Mouse (Mus musculus) liver, embryonic 14.5 days (tissue): ENCODE results near the gene Spire2. TPM values are rescaled to one million over a fixed set of nuclear protein-coding genes. Genes with fewer than 3 reads are reported as not detected.

Experiments used
- ATAC-seq: fragments of 200-750 bp; cut with Nextera tagmentation; 2 replicates; pipeline ENCODE4 v1.8.0; 2017; ENCODE audit warnings: moderate number of reproducible peaks, mild to moderate bottlenecking, moderate library complexity; ENCODE audit not compliant: insufficient read depth
- DNase-seq, 3 experiments: peaks; one replicate each; pipeline ENCODE4 v3.0.0-alpha.2; 2012 to 2013; ENCODE audit warnings: low read depth in 3 of 3, low spot score in 3 of 3
- H3K27ac ChIP-seq: fragments of 300-500 bp; sonication (generic); 2 replicates; pipeline ENCODE4 v1.5.1; 2014; ENCODE audit warnings: moderate library complexity, mild to moderate bottlenecking, control low read depth, inconsistent platforms
- H3K27me3 ChIP-seq: fragments of 300-500 bp; sonication (generic); 2 replicates; pipeline ENCODE4 v1.6.1; 2014; ENCODE audit warnings: mild to moderate bottlenecking, low read length, moderate library complexity; ENCODE audit not compliant: control insufficient read depth, insufficient read depth
- H3K36me3 ChIP-seq: fragments of 300-500 bp; sonication (generic); replicated peaks from 2 replicates; pipeline ENCODE4 v1.6.1; 2014; ENCODE audit warnings: low read depth; ENCODE audit not compliant: control insufficient read depth, insufficient read depth
- H3K4me1 ChIP-seq, 2 experiments: fragments of 200-500 bp in 1 of 2; fragments of 300-500 bp in 1 of 2; sonication (generic) in 1 of 2; replicated peaks; 2 replicates each; pipeline ENCODE4 v1.6.1; 2012 to 2014; ENCODE audit warnings: antibody characterized with exemption in 1 of 2, inconsistent platforms in 1 of 2, low read length in 1 of 2; ENCODE audit not compliant: control insufficient read depth in 2 of 2, insufficient read depth in 2 of 2
- H3K4me2 ChIP-seq: fragments of 300-500 bp; sonication (generic); 2 replicates; pipeline ENCODE4 v1.6.1; 2014; ENCODE audit warnings: low read depth, mild to moderate bottlenecking, control low read depth, moderate library complexity
- H3K4me3 ChIP-seq, 2 experiments: fragments of 200-500 bp in 1 of 2; fragments of 300-500 bp in 1 of 2; sonication (generic) in 1 of 2; 2 replicates each; pipeline ENCODE4 v1.5.1; 2012 to 2014; ENCODE audit warnings: low read depth in 2 of 2, low read length in 2 of 2, mild to moderate bottlenecking in 2 of 2, control low read depth in 1 of 2, inconsistent platforms in 1 of 2, moderate library complexity in 1 of 2; ENCODE audit not compliant: insufficient read depth in 1 of 2
- H3K9ac ChIP-seq: fragments of 300-500 bp; sonication (generic); replicated peaks from 2 replicates; pipeline ENCODE4 v1.6.1; 2014; ENCODE audit warnings: mild to moderate bottlenecking, control low read depth, moderate library complexity
- H3K9me3 ChIP-seq: fragments of 300-500 bp; sonication (generic); 2 replicates; pipeline ENCODE4 v1.6.1; 2016; ENCODE audit warnings: low read length, mixed read lengths; ENCODE audit not compliant: control insufficient read depth
- CTCF ChIP-seq: IDR thresholded peaks from 2 replicates; pipeline ENCODE4 v1.5.1; 2016; ENCODE audit warnings: antibody characterized with exemption, low read depth, control low read depth
- EP300 ChIP-seq: IDR thresholded peaks from 2 replicates; pipeline ENCODE4 v1.6.1; 2016; ENCODE audit warnings: antibody characterized with exemption, low read depth
- WGBS: fragments of 180-500 bp; shearing (Covaris S2); extraction: QIAGEN DNeasy Blood & Tissue Kit; methylation state at CpG from one replicate; pipeline ENCODE4 v1.1.7; 2014; ENCODE audit not compliant: insufficient replicate concordance; 5-methylcytosine and 5-hydroxymethylcytosine counted together
- polyA plus RNA-seq, 2 experiments: library from polyadenylated mRNA; depleted of rRNA in 1 of 2; stranded (reverse) in 1 of 2; unstranded in 1 of 2; fragments of >200 nt; fragmentation: Nextera tagmentation in 1 of 2; extraction: Ambion mirVana in 1 of 2; gene quantifications; 2 replicates each; pipeline versions ENCODE4 v1.2.1 to v1.2.3; 2012 to 2014

The Spire2 gene
- polyA plus RNA-seq, 2 experiments = 2.2 to 3.0 TPM

DNA sequence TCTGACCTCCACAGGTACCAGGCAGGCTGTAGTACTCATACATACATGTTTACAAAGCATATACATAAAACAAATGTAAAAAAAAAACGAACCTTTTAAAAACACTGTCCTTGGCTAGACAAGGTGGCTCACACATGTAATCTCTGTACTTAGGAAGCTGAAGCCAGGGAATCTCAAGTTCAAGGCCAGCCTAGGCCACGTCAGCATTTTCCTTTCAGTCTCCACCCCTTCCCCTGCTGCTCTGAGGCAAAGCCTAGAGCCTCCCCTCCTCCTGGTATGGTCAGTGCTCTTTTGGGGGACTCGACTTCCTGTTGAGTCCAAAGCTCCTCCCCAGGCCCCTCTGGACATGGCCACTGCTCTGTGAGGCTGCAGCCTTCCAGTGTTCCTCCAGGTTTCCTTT lies 54.5 kb downstream of the Spire2 start:
- Histone ChIP-seq H3K9ac (no peak overlapping the region), H3K4me1 (no peaks in the 10 kb centered on the region), H3K4me2 (no peak overlapping the region), H3K27ac (no peak overlapping the region), H3K27me3 (no peaks in the 10 kb centered on the region), H3K36me3 (peaks cover 42% of the 10 kb centered on the region), H3K9me3 (no peaks in the 10 kb centered on the region), H3K4me3 (no peak overlapping the region)
- DNase-seq = no peak
- no peak for TF ChIP-seq EP300
- TF ChIP-seq CTCF = no peak
- WGBS = 56% methylated on average over 3 of the region's 3 CpGs
- no peak for ATAC-seq

DNA sequence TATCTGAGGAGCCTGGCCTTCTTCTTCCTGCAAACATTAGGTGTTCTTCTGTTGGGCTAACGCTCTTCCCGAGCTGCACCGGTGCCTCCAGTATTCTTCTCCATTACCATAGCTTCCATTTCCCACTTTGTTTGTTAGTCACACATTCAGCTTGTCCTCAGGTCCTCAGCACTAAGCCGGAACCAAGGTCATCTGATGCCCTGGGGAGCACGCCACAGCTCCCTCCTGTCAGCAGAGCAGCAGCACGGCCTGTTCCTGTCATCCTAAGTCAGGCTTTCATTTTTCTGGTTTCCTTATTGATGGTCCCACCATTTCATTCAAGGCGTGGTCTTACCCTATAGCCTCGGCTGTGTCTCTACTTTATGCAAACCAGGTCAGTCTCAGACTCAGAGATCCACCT lies 55.3 kb downstream of the Spire2 start:
- Histone ChIP-seq H3K4me2 (no peak overlapping the region), H3K27ac (no peak overlapping the region), H3K36me3 (peaks cover 41% of the 10 kb centered on the region), H3K4me1 (no peaks in the 10 kb centered on the region), H3K27me3 (no peaks in the 10 kb centered on the region), H3K9ac (no peak overlapping the region), H3K4me3 (no peak overlapping the region), H3K9me3 (no peaks in the 10 kb centered on the region)
- WGBS = 78% methylated on average over 8 of the region's 8 CpGs
- TF ChIP-seq EP300 (no peak), CTCF (no peak)
- ATAC-seq (no peak), DNase-seq (no peak)

DNA sequence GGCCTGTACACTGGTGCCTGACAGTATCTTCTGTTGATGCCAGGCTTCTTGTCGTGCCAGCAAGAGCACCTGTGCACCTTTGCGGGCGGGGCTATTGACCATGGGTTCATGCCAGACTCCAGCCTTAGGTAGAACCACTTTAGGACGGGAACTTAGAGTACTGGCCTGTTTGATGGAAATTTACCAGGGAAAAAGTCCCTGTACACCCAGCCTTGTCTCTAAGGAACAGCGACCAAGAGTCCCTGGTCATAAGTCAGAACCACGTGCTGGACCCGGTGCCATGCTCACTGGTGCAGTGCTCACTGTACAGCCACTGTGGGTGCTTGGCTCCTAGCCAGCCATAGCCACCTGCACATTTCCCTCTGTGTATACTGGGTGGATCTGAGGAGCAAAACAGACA lies 56.5 kb downstream of the Spire2 start:
- WGBS = 83% methylated on average over 7 of the region's 7 CpGs
- Histone ChIP-seq H3K27ac (no peak overlapping the region), H3K4me3 (no peak overlapping the region), H3K9ac (no peak overlapping the region), H3K27me3 (no peaks in the 10 kb centered on the region), H3K4me2 (no peak overlapping the region), H3K4me1 (no peaks in the 10 kb centered on the region), H3K36me3 (peaks cover 38% of the 10 kb centered on the region), H3K9me3 (no peaks in the 10 kb centered on the region)
- TF ChIP-seq EP300 (no peak), CTCF (no peak)
- DNase-seq = no peak
- ATAC-seq = no peak

GRCm38 (mm10) chr8:123398308-123398707 lies 65.8 kb downstream of the Spire2 start:
- Histone ChIP-seq H3K4me2 (no peak overlapping the region), H3K27ac (no peak overlapping the region), H3K27me3 (no peaks in the 10 kb centered on the region), H3K9ac (no peak overlapping the region), H3K4me1 (no peaks in the 10 kb centered on the region), H3K4me3 (no peak overlapping the region), H3K36me3 (peaks cover 30% of the 10 kb centered on the region), H3K9me3 (no peaks in the 10 kb centered on the region)
- no peak for ATAC-seq
- TF ChIP-seq EP300 (no peak), CTCF (no peak)
- no peak for DNase-seq
- WGBS = 80% methylated on average over 13 of the region's 13 CpGs

- Histone ChIP-seq H3K9me3 (no peaks in the 10 kb centered on the region), H3K9ac (no peak overlapping the region), H3K36me3 (peaks cover 13% of the 10 kb centered on the region), H3K4me1 (peaks cover 3% of the 10 kb centered on the region in 2 experiments; a peak in 3 of 4 replicates), H3K4me3 (no peak overlapping the region), H3K27ac (no peak overlapping the region), H3K27me3 (no peaks in the 10 kb centered on the region), H3K4me2 (no peak overlapping the region)
- ATAC-seq (no peak), DNase-seq (no peak)
- TF ChIP-seq CTCF (no peak), EP300 (no peak)
- WGBS = 83% methylated on average over 9 of the region's 9 CpGs
These were observed 69.4 kb downstream of the Spire2 start for GRCm38 (mm10) chr8:123401936-123402335.
